Mouse (Mus musculus) retina, embryonic 14.5 days (tissue): ENCODE data around the gene Tenm2.

ENCODE experiments used
- DNase-seq: peaks from one replicate; pipeline ENCODE4 v3.0.0-alpha.2; 2015; ENCODE audit warnings: low spot score

Gene Tenm2

DNA sequence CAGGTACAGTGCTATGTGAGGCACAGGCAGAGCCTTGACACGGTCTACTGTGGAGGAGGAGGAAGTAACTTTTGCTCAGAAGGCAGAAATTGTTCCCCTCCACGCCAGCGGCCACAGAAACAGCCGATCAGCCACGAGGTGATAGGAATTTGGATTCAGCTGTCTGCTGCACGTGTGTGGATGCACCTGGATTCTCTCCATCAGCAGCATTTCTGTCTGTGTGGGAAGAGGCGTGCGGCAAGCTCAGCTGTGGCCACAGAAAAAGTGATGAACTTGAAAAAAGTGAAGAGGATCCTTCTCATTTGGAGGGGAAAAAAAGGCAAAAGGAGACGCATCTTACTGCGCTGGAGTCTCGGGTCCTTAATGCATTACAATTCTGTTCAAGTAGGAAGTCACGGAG lies 1122.4 kb downstream of the Tenm2 start:
- DNase-seq = no peak

DNA sequence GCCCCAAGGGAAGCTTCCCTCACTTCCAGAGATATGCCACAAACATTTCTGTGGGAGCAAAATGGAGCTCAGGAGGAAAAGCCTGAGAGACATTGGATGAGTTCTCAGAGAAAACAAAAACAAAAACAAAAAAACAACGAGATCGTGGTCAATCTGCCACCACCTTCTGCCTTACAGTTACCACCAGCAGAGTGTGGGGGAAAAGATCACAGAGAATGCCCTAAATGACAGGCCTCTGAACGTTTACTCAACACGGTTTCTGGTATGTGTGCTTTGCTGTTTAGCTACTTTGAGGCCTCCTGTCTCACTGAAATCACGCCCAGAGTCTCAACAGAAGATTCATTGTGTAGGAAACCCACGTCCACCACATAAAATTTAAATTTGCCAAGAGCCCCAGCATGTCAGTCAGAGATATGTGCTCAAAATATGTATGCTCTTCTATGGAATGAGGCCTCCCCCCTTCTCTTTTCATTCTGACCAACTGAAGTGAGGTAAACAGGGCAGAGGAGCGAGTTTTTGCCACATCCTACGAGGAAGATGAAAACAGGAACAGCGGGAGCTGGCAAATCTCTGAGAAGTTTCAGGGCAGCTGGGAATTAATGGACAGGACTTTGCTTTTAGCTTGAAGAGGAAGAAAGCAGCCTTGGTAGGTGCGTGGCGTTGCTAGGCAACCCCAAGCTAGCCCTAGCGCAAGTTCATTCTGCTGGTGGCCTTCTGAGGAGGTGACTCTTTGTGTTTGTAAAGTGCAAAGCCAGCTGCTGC lies 1126.6 kb downstream of the Tenm2 start:
- DNase-seq = peak; percentile 57

DNA sequence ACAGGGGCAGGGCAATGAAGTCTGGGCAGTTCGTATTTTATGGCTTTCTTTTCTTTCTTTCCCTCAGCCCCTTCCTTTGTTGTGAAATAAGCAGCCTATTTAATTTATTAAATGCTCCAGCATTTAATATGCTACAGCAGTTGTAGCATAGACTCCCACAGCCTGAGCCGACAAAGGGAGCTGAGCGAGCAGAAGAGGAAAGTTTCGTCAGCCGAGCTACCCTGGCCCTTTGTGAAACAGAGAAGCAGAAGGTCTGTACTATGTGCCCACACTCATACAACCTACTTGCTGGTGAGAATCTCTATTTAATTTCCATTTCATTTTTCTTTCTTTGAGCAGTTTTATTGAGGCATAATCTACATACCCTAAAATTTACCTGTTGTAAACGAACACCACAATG lies 1127.9 kb downstream of the Tenm2 start:
- DNase-seq = no peak

DNA sequence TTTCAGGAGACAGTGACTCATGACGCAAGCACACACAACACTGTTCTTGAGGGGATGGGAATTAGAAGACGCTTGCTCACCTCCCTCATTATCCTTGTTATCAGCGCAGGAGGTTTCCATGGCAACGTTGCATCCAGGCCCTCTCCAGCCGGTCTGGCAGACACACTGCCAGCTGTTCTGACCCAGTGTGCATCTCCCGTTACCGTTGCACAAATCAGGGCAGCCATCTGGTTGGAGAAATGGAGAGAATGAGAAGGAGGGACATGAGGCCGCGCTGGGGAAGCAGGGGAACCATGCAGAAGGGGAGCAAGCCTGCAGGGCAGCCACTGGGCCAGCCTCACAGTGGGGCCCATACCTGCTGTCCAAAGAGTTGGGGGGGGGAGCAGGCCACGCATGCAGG lies 1129.1 kb downstream of the Tenm2 start:
- DNase-seq = peak; percentile 89

DNA sequence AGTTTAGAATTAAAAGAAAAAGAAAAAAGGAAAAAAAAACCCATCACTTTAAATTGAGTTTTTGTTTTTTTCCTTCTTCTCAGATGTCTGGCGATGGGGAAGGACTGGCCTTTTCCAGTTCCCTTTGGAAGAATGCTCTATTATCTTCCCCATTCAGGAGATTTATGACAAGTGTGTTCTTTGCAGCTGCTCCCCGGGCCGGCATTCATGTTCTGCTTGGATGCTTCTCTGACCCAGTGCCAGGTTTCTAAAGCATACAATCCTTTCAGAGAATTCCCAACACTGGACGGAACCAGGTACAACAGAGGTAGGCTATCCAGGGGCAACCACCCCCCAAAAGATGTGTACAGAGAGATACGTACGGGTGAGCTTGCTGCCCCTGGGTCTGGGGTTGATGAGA lies 1132.2 kb downstream of the Tenm2 start:
- DNase-seq = peak; percentile 45

DNA sequence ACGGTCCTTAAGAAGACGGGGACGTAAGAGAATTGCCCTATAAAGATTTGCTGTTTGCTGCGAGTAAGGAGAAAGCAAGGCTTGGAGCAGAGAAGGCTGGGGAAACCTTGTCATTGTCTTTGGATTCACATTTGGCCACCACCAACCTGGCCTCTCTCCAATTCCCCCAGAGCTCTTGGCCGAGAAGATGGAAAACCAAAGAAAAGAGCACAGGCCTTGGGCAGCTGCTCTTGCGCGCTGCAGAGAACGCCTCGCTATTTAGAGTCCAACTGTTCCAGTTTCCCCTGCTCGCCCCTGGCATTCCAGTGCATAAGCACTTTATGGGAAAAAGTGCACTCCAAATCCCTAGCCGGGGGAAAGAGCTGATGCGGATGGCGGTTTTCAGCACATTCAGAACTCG lies 1139.5 kb downstream of the Tenm2 start:
- no peak for DNase-seq

DNA sequence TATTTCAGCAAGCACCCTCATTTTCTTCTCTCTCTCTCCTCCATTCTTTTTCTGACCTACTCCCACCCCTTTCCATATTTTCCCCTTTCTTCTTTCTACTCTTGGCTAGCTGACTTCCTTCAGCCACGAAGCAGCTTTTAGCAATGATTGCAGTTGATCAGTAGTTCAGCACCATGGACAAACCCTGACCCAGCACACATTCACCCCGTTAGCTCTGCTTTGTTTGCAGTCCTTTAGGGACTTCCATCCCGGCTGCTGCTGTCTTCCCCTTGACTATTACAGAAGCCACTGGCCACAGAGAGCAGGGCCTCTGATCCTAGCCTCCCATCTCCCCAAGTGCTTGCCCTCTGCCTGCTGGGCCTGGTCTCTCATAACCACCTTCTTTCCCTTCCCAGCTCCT lies 1145.6 kb downstream of the Tenm2 start:
- DNase-seq = peak; percentile 68

DNA sequence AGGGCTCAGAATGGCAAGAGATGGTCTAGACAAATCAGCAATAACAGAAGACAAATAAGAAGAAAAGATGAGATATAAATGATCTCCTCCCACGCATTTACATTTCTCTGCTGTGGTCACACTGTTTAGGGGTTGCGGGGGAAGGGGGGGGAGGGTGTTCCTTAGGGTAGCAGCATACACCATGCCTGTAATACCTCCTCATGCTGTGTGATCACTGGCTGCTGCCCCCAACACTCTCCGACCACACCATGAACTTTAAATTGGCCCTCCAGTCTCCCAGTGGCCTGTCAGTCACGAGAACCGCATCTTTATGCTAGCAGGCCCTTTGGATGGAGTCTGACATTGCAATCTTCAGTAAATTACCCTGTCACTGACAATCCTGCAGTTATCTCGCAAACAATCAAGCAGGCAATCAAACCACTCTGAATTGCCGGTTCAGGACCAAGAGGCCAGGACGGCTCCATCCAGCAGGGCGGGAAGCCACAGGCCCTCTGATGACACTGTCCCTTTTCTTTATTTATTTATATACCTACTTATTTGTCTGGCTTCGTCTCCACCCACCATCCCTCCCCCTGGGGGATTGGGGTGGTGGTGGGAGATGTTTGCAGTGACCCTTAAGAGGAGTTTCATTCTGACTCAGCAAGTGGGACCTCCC lies 1154.2 kb downstream of the Tenm2 start:
- no peak for DNase-seq

DNA sequence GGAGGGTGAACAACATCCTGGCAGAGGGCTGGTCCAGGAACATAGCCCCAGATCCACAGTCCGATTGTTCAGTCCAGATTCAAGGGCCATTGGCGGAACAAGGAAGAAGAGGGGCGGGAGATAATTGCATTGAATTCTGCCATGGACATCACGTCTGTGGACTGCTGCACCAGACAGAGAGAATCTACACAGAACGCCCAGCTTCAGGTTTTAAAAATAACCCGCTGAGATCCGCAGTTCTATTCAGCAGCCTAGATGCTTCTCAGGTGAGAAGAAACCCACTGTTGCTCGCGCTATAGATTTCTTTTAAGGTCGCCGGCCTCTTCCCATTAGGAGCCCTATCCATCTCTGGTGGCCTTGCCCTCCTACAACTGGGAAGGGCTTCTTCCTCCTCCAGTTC lies 1155.0 kb downstream of the Tenm2 start:
- DNase-seq = no peak

DNA sequence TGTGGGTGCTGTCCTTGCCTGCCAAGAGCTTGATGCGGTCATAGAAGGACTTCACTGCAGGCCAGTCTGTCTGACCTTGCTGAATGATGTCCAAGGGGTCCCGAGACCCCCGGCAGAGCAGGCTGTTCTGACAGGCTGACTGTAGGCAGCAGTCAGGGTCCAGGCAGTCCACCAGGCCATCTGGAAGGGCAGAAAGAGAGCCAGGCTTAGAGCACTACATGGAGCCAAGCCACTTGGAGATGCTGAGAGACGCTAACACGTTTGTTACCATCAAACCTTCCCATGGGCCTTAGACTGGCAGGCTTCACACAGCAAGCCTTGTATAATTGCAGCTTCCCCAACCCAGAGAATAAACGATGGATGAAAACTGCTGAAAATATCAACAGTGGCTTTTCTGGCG lies 1157.4 kb downstream of the Tenm2 start:
- no peak for DNase-seq

DNA sequence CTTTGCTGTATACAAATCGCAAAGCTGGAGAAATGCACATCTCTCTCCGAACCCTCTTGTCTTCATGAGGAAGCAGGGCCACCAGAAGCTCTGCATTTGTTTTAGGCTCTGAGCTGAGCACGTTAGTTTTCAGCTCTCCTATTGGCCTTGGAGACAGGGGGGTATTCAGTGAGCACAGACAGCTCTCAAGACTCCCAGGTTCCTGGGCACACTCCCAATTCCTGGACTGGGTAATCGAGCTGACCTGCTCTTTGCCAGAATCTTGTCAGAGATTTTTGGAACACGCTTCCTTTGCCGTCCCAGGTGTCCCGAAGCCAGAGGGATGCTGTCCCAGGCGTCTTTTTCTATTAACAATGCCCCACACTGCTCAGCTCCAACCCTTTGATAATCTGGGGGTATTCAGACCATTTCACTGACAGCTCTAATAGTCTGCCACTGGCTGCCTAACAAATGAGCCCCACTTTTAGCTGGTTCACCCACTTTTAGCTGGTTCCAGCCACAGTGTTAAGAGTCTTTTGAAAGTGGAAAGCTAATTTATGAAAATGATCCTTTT lies 1161.7 kb downstream of the Tenm2 start:
- DNase-seq = no peak

DNA sequence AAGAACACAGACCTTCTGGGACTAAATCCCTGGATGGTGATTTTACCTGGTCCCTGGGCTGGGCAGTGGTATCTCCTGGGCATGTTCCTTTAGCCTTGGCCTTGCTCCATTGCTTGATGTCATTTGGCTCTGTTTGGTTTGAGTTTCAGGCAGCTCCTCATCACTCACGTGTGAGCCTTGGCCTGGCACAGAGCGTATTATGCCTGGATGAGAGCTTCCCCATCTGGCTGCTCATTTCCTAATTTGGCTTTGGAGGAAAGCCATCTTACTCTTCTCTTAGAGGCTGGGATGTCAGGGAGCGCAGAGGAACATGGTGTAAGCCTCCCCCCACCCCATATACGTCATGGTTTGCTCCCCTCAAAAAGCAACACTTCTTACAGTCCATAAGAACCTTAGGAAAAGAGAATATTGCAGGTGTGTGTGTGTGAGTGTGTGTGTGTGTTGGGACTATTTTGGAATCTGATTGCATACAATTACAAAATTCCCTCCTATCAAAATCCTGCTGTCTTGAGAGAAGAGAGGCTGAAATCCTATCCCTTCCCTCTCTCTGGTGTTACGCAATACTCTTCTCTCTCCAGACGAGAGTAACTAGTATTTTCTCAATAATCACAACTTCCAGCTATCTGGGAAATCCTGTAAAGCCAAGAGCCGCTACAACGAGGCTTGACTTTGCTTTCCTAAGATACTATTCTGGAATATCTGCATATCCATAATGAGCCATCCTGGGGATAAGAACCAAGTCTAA lies 1162.5 kb downstream of the Tenm2 start:
- DNase-seq = no peak

DNA sequence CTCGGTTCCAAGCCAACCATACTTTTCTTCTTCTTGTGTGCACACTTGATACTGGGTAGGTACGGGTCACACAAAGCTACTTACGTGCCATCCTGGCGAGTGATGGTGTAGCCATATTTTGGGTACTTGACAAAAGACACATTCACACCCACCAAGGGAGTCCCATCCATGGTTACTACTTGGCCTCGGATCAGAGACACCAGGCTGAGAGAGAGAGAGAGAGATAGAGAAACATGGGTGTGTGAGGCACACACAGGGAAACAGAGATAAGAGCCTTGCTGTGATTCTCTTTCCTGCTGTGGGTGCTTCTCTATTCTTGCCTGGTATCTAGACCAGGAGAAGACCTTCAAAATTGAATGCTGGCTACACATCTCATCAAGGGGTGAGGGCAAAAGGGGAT lies 1163.1 kb downstream of the Tenm2 start:
- no peak for DNase-seq

DNA sequence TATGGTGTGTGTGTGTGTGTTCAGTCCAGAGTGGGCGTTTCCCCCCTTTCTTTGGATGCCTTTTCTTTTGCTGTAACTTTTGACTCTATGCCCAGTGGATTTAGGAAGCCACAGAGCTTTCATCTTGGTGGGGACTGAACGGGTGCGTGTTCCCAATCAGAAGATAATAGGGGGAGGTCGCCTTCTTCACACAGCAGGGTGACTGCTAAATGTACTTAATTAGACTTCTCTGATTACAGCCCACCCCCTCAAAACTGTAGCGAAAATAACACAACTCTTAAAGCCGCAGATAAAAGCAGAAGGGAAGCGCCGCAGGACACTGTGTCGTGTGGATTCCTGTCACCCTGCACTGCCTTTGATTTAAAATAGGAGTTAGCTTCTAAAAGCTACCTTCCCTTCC lies 1163.7 kb downstream of the Tenm2 start:
- no peak for DNase-seq

DNA sequence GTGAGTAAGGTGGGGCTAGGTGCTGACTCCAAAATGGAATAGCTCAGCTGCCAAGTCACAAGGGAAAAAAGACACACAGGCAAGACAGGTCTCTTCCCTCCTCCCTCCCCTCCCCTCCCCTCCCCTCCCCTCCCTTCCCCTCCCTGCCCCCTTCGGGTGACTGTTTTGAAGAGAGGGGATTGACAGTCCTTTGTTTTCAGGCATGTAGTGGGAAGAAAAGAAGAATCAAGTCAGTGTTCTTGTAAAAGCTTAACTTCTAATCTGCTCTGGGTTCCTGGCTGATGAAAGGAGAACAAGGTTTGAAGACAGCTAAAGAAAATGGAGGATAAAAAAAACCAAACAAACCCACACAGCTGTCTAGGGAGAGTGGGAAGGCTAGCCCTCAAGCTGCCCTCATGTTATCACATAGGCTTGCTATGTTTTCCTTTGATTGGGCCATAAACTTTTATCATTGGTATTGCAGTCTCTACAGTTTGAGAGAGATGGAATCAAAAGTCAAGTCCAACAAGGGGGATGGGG lies 1176.4 kb downstream of the Tenm2 start:
- DNase-seq = no peak

DNA sequence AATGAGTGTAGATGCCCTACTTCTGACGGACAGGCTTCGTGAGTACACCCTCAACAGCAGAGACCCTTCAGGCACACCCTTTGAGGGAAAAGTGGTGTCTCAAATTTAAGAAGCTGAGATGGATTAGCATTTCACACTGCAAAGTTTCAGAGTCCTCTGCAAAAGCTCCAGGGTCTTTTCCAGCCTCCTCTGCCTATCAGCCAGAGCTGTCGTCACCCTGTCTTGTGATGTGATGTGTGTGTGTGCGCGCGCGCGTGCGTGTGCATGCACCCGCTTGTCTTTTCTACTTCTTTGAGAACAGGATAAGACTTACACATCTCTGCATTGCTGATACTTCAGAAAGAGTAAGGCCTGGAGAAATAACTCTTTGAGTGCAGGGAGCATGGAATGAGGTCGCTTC lies 1179.2 kb downstream of the Tenm2 start:
- DNase-seq = no peak

DNA sequence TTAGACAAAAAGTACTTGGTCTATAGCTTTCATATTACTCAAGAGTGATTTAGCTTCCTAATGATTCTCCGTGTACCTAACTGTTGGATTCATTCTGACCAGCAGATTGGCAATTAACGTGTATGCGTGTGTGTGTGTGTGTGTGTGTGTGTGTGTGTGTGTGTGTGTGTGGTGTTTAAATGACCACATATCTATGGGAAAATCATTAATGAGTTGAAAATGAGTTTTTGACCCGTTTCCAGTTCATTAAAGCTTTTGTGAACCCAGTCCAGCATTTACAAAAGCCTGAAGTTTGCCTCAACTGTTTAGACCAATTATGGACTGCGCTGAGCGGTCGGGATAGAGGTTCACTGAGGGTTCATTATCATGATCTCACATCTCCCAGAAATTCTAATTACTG lies 1181.4 kb downstream of the Tenm2 start:
- DNase-seq = peak; percentile 95

DNA sequence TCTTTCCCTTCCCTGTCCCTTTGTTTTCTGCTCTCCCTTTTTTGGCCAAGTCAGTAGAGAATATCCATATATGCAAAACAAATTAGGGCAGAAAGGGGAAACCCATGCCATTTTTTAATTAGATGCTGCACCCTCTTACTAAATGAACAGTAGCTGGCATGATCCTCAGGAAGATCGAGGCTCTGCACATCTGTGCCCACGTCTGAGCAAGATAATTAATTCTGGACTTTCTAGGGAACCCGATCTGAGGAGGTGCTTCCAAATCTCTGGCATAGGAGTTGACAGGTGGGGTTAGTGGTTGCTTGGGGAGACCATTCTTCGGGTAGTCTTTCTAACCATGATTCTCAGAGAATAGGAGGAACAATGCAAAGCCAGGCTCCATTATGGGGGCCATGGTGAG lies 1182.3 kb downstream of the Tenm2 start:
- DNase-seq = no peak

DNA sequence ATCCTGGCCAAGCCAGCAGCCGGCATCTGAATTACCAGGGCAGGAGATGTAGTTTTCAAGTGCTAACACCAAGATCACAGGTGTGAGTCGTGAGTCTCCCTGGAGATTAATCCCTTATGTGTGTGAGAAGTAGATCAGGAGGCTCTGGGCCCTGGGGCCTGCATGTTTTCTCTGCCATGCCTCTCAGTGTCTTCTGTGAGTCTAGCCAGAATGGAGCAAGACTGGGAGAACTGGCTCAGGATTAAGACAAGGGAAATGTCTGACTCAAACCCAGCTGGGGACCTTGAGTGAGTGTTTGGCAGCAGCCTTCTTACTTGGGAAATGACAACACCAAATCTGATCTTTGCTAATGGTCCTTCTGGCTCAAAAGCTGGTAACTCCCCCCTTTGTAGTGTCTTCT lies 1183.2 kb downstream of the Tenm2 start:
- DNase-seq = no peak

DNA sequence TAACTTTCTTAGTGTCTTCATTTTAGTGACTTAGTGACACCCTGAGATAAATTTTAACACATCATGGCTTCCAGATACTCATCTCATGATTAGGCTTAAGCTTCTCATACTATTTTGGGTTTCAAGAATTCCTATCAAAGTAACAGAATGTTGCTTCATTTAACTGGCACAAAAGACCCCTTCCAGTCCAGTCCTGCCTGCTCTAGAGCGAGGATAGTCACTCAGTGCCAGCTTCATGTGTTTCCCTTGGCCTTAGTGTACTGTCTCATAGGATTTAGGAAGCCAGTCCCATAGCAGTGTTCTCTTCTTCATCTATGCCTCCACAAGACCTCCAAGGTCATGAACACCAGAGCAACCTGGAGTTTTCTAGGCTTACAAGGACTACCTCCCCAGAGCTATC lies 1183.7 kb downstream of the Tenm2 start:
- no peak for DNase-seq

DNA sequence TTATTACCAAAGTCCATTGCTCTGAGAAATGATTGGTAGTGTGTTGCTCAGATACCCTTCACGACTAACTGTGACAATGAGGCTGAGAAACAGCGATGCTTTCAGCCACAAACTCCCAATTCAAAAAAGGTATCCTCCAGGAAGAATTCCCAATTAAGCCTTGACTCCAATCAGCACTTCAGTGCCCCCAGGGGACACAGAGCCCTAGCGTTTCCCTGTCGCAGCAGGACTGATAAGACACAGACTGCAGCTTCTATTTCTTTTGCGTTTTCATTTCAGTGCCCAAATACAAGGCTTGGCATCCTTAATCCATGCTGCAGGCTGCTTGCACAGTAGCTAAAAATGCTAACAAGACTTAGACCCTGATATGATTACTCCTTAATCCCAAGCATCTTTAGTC lies 1186.2 kb downstream of the Tenm2 start:
- no peak for DNase-seq

DNA sequence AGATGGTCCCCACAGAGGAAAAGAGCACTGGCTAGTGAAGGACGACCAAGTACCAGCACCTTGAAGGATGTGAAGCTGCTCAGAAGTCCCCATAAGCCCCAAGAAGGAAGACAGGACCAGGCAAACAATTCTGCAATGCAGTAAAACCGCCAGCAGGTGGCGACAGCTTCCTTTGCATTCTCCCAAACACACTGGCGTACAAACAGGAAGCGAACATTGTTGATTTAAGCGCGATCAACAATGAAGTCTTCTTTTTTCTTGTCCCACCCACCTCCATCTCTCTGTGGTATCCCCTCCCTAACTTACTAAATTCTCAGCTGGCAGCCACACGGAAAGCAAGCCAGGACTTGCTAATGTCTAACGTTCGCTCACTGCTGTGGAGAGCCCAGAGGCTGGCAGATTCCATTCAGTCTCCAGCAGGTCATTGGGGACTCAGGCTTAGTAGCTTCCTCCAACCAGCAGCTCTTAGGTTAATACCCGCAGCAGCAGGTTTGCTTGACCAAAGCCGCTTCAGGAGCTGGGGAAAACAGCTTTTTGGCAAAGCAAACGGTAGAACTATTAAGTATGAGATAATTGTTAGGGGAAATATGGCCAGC lies 1190.0 kb downstream of the Tenm2 start:
- peak; percentile 94 for DNase-seq
